In genomic region chr10:17511779-17512335, GRCm38 (mm10) we compare ENCODE assay signal across 9 mouse cellular contexts.
DNase-seq lines count a peak whose midpoint lies in the region; ATAC-seq and TF ChIP-seq lines count a peak whose summit lies in the region.
"Had no signal": no experiment of that assay in that cellular context is flagged by ENCODE, and none has a peak within 500 bp of the region (broad histone marks: within the 10 kb centered on the region; RNA-seq: fewer than 3 reads in every experiment).

No protein-coding gene starts in this region.

- no peaks in the 10 kb centered on the region for H3K27me3 ChIP-seq in lung, embryonic 15.5 days
- H3K27me3 ChIP-seq in embryonic facial prominence, embryonic 10.5 days (replicated peaks; ENCODE audit: low read depth, poor library complexity, severe bottlenecking): no peaks in the 10 kb centered on the region
- H3K27me3 ChIP-seq in kidney, embryonic 15.5 days: no peaks in the 10 kb centered on the region

- WGBS in lung, embryonic 15.5 days: 38% methylated on average over 12 of the region's 12 CpGs
- 44% methylated on average over 12 of the region's 12 CpGs for WGBS in embryonic facial prominence, embryonic 10.5 days
- WGBS in kidney, embryonic 15.5 days: 34% methylated on average over 12 of the region's 12 CpGs
- WGBS in olfactory bulb, adult 2 months: 17% methylated on average over 12 of the region's 12 CpGs

- no peak for TF ChIP-seq CTCF in olfactory bulb, adult 2 months (IDR thresholded peaks at IDR 0.05; ENCODE audit: insufficient read depth, low read depth, low read length)

- H3K9ac ChIP-seq in lung, embryonic 15.5 days: no peak overlapping the region
- no peak overlapping the region for H3K9ac ChIP-seq in kidney, embryonic 15.5 days

- H3K4me3 ChIP-seq in lung, embryonic 15.5 days: no peak overlapping the region
- no peak overlapping the region for H3K4me3 ChIP-seq in embryonic facial prominence, embryonic 10.5 days
- H3K4me3 ChIP-seq in kidney, embryonic 15.5 days (replicated peaks): no peak overlapping the region
- H3K4me3 ChIP-seq in olfactory bulb, adult 2 months (ENCODE audit: insufficient read depth, low read depth, low read length): no peak overlapping the region

- H3K4me1 ChIP-seq in lung, embryonic 15.5 days: peaks cover 8% of the 10 kb centered on the region
- H3K4me1 ChIP-seq in embryonic facial prominence, embryonic 10.5 days: peaks cover 9% of the 10 kb centered on the region
- H3K4me1 ChIP-seq in kidney, embryonic 15.5 days: peaks cover 7% of the 10 kb centered on the region
- H3K4me1 ChIP-seq in olfactory bulb, adult 2 months (ENCODE audit: control insufficient read depth, insufficient read depth, low read length): peaks cover 2% of the 10 kb centered on the region; the same call in 1 of the 2 replicates

- no peaks in the 10 kb centered on the region for H3K36me3 ChIP-seq in lung, embryonic 15.5 days
- no peaks in the 10 kb centered on the region for H3K36me3 ChIP-seq in embryonic facial prominence, embryonic 10.5 days (replicated peaks)
- H3K36me3 ChIP-seq in kidney, embryonic 15.5 days: no peaks in the 10 kb centered on the region

- ATAC-seq in lung, embryonic 15.5 days (ENCODE audit: borderline replicate concordance, extremely low read depth, low FRiP score, low TSS enrichment): no peak
- ATAC-seq in kidney, embryonic 15.5 days (replicated peaks; ENCODE audit: low FRiP score): peak; percentile 81

- peak overlapping the region; percentile 26; the same call in 1 of the 2 replicates for H3K4me2 ChIP-seq in lung, embryonic 15.5 days
- H3K4me2 ChIP-seq in kidney, embryonic 15.5 days: peak overlapping the region; percentile 23; the same call in 1 of the 2 replicates

- H3K27ac ChIP-seq in lung, embryonic 15.5 days: no peak overlapping the region
- peak overlapping the region; percentile 71 for H3K27ac ChIP-seq in embryonic facial prominence, embryonic 10.5 days (replicated peaks)
- H3K27ac ChIP-seq in kidney, embryonic 15.5 days: peak overlapping the region; percentile 77
- H3K27ac ChIP-seq in olfactory bulb, adult 2 months (ENCODE audit: insufficient read depth, low read depth, low read length): peak overlapping the region; percentile 80; the same call in 1 of the 2 replicates

- DNase-seq in lung, postnatal 25 days (ENCODE audit: low spot score): no peak
- peak; percentile 22 for DNase-seq in embryonic facial prominence, embryonic 10.5 days (ENCODE audit: low spot score)
- no peak for DNase-seq in urinary bladder, postnatal 10 days (ENCODE audit: low spot score)
- no peak for DNase-seq in layer of hippocampus, postnatal 25 days (ENCODE audit: extremely low spot score in 1 of 2, low spot score in 1 of 2)
- DNase-seq: adrenal gland, postnatal 25 days; gastrocnemius, postnatal 14 days had no signal

- no peaks in the 10 kb centered on the region for H3K9me3 ChIP-seq in lung, embryonic 15.5 days
- H3K9me3 ChIP-seq in embryonic facial prominence, embryonic 10.5 days: no peaks in the 10 kb centered on the region
- H3K9me3 ChIP-seq in kidney, embryonic 15.5 days (replicated peaks): no peaks in the 10 kb centered on the region

- TF ChIP-seq POLR2A in olfactory bulb, adult 2 months (IDR thresholded peaks at IDR 0.05; ENCODE audit: insufficient read depth, low read depth, low read length): no peak
